Mouse (Mus musculus) embryo, embryonic 9.5 days (tissue): ENCODE data around the gene Ltv1.
A peak's percentile ranks its signal among the peaks of the same experiment; 100 is the strongest.

ENCODE experiments used
- DNase-seq: peaks from one replicate; pipeline ENCODE4 v3.0.0-alpha.2; 2017; ENCODE audit errors: extremely low spot score

Ltv1 gene

GRCm38 (mm10) chr10:13192731-13193351 lies at the start of gene Ltv1:
TSS of gene Ltv1 (minus strand) at chr10:13193168.
- DNase-seq = peak; percentile 92

- no peak for DNase-seq
Measured at GRCm38 (mm10) chr10:13240431-13240830, 47.5 kb upstream of the Ltv1 start.

GRCm38 (mm10) chr10:13238188-13238587 lies 45.2 kb upstream of the Ltv1 start:
- no peak for DNase-seq

- no peak for DNase-seq
Measured at GRCm38 (mm10) chr10:13236866-13237265, 43.9 kb upstream of the Ltv1 start.

- no peak for DNase-seq
Measured at GRCm38 (mm10) chr10:13234503-13234902, 41.5 kb upstream of the Ltv1 start.

GRCm38 (mm10) chr10:13233941-13234340 lies 41.0 kb upstream of the Ltv1 start:
- DNase-seq = no peak

GRCm38 (mm10) chr10:13233143-13233622 lies 40.2 kb upstream of the Ltv1 start:
- DNase-seq = no peak

- peak; percentile 19 for DNase-seq
Measured at GRCm38 (mm10) chr10:13232443-13233142, 39.6 kb upstream of the Ltv1 start.

GRCm38 (mm10) chr10:13230716-13231115 lies 37.7 kb upstream of the Ltv1 start:
- no peak for DNase-seq

- DNase-seq = no peak
Measured at GRCm38 (mm10) chr10:13225377-13226063, 32.6 kb upstream of the Ltv1 start.

GRCm38 (mm10) chr10:13222135-13222534 lies 29.2 kb upstream of the Ltv1 start:
- DNase-seq = no peak

GRCm38 (mm10) chr10:13220061-13220460 lies 27.1 kb upstream of the Ltv1 start:
- DNase-seq = no peak

GRCm38 (mm10) chr10:13213956-13214355 lies 21.0 kb upstream of the Ltv1 start:
- DNase-seq = no peak

- no peak for DNase-seq
Measured at GRCm38 (mm10) chr10:13212829-13213228, 19.9 kb upstream of the Ltv1 start.

GRCm38 (mm10) chr10:13212326-13212725 lies 19.4 kb upstream of the Ltv1 start:
- DNase-seq = no peak

- DNase-seq = no peak
Measured at GRCm38 (mm10) chr10:13209930-13210637, 17.1 kb upstream of the Ltv1 start.

GRCm38 (mm10) chr10:13209506-13209905 lies 16.5 kb upstream of the Ltv1 start:
- no peak for DNase-seq

GRCm38 (mm10) chr10:13209061-13209460 lies 16.1 kb upstream of the Ltv1 start:
- DNase-seq = no peak

GRCm38 (mm10) chr10:13201741-13202293 lies 8.8 kb upstream of the Ltv1 start:
- DNase-seq = no peak

- DNase-seq = no peak
Measured at GRCm38 (mm10) chr10:13200862-13201261, 7.9 kb upstream of the Ltv1 start.

GRCm38 (mm10) chr10:13199234-13199633 lies 6.3 kb upstream of the Ltv1 start:
- no peak for DNase-seq
